Mouse (Mus musculus) adrenal gland (tissue): ENCODE measurements around the gene Klhl2.

Source experiments
- intact Hi-C: fragments of 180-260 bp; cut with DNase I; formaldehyde crosslinking; loops from one replicate; pipeline ENCODE4 v1.15.1; 2025

Gene Klhl2

GRCm38 (mm10) chr8:64774136-64774535 lies 75.7 kb downstream of the Klhl2 start:
- intact Hi-C loops, result no loop called here

GRCm38 (mm10) chr8:64770814-64771213 lies 79.0 kb downstream of the Klhl2 start:
- intact Hi-C loops, result no loop called here

- intact Hi-C loops, result no loop called here
These were observed 80.2 kb downstream of the Klhl2 start for GRCm38 (mm10) chr8:64769586-64769985.

DNA sequence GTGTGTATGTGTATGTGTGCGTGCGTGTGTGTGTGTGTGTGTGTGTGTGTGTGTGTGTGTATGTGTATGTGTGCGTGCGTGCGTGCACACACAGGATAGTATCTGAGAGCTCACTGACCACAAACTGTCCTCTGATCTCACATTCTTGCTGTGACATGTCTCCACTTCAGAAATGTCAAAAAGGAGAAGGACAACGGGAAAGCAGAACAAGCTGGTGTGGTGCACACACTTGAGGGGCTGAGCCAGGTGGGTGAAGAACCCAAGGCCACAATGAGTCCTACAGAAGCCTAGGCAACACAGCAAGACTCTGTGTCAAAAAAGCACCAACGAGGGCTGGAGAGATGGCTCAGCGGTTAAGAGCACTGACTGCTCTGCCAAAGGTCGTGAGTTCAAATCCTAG lies 81.2 kb downstream of the Klhl2 start:
- intact Hi-C loops, result no loop called here

GRCm38 (mm10) chr8:64767047-64767446 lies 82.8 kb downstream of the Klhl2 start:
- intact Hi-C loops, result no loop called here

GRCm38 (mm10) chr8:64764075-64764474 lies 85.7 kb downstream of the Klhl2 start:
- intact Hi-C loops, result loop anchor here (5.0 kb wide), 1 partner anchor 178 kb away; no protein-coding TSS in a partner anchor

DNA sequence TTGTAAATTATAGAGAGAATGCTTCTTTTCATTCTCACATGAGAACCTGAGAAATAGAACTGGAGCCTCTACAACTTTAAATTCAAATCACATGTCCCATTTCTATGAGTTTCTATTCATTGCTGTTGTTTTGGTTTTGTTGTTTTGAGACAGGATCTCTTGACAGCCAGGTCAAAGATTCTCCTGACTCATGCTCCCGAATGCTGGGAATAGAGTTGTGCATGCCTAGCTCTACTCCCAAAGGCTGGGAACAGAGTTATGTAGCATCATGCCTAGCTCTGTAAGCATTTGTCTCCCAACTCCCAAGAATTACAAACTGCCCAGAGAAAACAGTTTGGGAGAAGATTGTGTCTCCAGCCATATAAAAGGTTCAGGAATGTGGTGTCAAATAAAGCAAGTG lies 87.1 kb downstream of the Klhl2 start:
- intact Hi-C loops, result loop anchor here (5.0 kb wide), 1 partner anchor 180 kb away; no protein-coding TSS in a partner anchor

DNA sequence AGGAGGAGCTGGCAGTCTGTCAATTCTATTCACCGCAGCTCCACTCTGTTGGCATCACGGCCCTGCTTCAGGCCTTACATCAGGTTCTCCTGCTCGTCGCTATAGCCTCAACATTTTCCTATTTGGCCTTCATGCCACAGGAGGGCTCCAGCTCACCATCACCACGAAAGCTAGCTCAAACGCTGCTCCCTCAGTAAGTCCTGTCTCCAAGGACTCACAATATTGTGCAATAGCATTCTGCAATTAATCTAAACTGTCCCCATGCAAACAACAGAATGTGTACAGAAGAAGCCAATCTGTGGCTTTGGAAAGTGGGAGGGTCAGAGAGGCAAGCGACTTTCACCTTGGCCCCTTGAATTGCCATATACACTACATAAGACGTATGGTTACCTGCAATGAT lies 88.4 kb downstream of the Klhl2 start:
- intact Hi-C loops, result loop anchor here (5.0 kb wide), 1 partner anchor 181 kb away; no protein-coding TSS in a partner anchor

- intact Hi-C loops, result no loop called here
These were observed 91.9 kb downstream of the Klhl2 start for GRCm38 (mm10) chr8:64757956-64758355.

- intact Hi-C loops, result no loop called here
These were observed 103.4 kb downstream of the Klhl2 start for GRCm38 (mm10) chr8:64746215-64747058.

- intact Hi-C loops, result no loop called here
These were observed 109.1 kb downstream of the Klhl2 start for GRCm38 (mm10) chr8:64740547-64741211.

- intact Hi-C loops, result no loop called here
These were observed 110.9 kb downstream of the Klhl2 start for GRCm38 (mm10) chr8:64738916-64739315.

DNA sequence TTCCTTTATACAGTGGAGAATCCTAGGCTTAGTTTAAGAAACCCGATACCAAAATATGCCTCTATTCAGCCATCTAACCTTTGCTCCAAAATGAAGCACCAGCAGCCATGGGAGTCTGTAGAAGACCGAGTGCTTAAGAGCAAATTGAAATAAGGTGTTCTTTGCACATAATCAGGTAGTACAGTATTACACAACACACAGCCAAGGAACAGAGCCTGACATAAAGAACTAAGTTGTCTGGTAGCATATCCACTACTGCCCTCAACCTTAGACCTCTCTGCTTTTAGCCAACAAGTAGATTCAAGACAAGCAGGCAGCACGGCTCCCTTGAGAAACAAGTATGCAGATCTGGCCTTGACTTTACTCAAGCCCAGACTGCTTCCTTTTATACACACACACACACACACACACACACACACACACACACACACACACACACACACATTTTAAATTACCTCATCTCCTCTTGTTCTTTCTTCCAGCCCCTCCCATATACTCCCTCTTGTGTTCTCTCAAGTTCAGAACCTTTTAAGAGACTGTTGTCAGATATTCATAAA lies 113.0 kb downstream of the Klhl2 start:
- intact Hi-C loops, result no loop called here

- intact Hi-C loops, result no loop called here
These were observed 114.7 kb downstream of the Klhl2 start for GRCm38 (mm10) chr8:64735161-64735560.

DNA sequence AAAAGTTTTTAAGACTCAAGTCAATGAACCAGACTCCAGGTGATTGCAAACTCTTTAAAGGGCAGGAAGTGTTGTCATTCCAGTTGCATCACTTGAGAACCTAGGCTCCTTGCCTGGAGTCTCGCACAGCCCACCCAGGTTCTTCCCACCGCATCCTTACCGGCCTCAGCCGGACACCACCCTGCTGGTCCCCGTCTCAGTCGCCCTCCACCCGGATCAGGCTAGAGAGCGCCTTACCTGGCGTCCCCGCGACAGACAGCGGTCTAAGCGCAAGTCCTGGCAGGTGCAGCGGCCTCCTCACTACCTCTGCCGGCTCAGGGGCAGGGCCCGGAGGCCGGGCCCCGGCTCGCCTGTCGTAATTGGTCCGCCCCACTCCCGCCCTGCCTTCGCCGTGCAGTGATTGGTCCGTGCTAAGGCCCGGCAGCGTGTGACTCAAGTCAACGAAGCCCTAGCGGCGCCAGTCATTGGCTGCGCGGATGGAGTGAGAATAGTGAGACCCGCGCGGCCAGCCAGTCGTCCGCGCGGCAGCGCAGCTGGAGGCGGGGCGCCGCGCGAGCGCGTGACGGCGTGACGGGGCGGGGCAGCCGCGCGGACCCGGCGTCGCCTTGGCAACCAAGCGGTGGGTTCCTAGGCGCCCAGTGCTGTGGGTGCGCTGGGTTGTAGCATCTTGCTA lies 116.4 kb downstream of the Klhl2 start, which contains the start of gene Msmo1:
Gene Msmo1, minus strand, starts transcription at position 522 of the 673 bp plus-strand sequence.
- intact Hi-C loops, result no loop called here

- intact Hi-C loops, result no loop called here
These were observed 117.2 kb downstream of the Klhl2 start for GRCm38 (mm10) chr8:64732596-64732995.

- intact Hi-C loops, result no loop called here
These were observed 121.7 kb downstream of the Klhl2 start for GRCm38 (mm10) chr8:64728156-64728555.

GRCm38 (mm10) chr8:64726190-64726695 lies 123.6 kb downstream of the Klhl2 start:
- intact Hi-C loops, result no loop called here

DNA sequence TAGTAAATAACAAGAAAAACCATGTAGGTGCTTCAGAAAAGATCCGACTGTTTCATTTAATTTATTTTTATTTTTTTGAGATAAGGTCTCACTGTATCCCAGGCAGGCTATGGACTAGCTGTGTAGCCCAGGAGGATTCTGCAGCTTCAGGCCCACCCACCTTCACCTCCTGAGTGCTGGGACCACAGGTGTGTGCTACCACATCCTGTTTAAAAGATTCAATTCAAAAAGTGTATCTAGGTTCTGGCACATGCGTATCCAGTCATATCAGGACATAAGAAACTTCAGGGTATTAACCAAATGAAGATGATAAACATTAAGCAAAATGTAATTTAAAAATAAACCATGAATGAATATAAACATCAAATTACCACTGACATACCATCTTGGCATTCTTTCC lies 126.6 kb downstream of the Klhl2 start:
- intact Hi-C loops, result no loop called here

DNA sequence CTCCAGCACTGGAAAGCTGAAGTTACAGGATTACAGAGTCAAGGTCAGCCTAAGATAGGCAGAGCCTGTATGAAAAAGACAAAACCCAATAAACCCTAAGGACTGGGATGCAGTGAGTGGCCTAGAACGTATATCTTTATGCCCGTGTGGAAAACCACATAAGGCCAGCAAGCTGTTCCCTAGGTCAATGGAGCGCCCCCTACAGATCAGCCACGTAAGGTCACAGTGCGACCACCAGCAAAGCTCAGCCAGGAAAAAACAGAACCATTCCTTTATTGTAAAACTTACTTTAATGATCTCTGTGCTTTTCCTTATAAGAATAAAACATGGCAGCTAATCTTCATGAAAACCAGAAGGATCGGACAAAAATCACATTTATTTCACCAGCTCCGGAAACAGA lies 131.9 kb downstream of the Klhl2 start:
- intact Hi-C loops, result no loop called here

- intact Hi-C loops, result no loop called here
These were observed 137.3 kb downstream of the Klhl2 start for GRCm38 (mm10) chr8:64712499-64712898.
